Mouse (Mus musculus): ENCODE measurements around the gene Fuk.

- TF ChIP-seq POLR2A (IDR thresholded peaks at IDR 0.05; ENCODE audit: insufficient read depth, low read depth, low read length) (no peak), CTCF (IDR thresholded peaks at IDR 0.05; ENCODE audit: insufficient read depth, low read depth, low read length) (no peak)
Measured at GRCm38 (mm10) chr8:110929066-110929465, 26.8 kb upstream of the Fuk start.

Data from olfactory bulb, adult 2 months (tissue).